Mouse (Mus musculus) stomach, adult 2 months (tissue): Measurements from ENCODE around the gene Ccsap. TPM values are rescaled to one million over a fixed set of nuclear protein-coding genes. Genes with fewer than 3 reads are reported as not detected.

ENCODE experiments used
- polyA plus RNA-seq: library from polyadenylated mRNA; depleted of rRNA; stranded (reverse); fragments of >200 nt; gene quantifications from 2 replicates; pipeline ENCODE4 v1.2.3, GENCODE M21; 2012; rRNA removed

Ccsap gene
- 0.24 and 0.38 TPM in 2 replicates for polyA plus RNA-seq

DNA sequence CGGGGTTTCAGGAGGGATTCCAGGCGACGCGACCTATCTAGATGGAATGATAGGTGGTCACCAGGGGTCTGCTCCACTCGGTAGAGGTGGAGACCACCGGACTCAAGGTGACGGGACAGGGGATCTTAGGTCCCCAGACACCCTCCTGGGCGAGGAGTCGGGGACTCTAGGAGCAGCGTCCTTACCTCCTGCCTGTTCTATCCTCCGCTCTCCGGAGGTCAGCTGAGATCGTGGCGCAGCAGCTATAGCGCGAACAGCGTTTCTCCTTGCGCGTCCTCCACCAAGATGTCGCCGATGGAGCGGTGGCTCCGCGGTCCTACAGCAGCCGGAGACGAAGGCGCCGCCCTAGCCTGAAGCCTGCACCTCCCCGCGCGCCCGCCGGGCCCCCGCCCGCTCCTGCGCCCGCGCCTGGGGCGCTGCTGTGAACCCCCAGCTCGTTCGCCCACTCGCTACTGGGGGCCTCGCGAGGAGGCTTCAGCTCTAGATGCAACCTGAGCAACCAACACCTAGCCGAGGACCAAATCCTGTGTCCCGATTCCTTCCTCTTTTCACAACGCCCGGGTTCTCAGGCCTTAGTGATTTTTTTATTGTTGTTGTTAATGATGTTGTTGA lies at the start of gene Ccsap:
Ccsap (minus strand) TSS at position 562 of the 612 bp plus-strand sequence.

DNA sequence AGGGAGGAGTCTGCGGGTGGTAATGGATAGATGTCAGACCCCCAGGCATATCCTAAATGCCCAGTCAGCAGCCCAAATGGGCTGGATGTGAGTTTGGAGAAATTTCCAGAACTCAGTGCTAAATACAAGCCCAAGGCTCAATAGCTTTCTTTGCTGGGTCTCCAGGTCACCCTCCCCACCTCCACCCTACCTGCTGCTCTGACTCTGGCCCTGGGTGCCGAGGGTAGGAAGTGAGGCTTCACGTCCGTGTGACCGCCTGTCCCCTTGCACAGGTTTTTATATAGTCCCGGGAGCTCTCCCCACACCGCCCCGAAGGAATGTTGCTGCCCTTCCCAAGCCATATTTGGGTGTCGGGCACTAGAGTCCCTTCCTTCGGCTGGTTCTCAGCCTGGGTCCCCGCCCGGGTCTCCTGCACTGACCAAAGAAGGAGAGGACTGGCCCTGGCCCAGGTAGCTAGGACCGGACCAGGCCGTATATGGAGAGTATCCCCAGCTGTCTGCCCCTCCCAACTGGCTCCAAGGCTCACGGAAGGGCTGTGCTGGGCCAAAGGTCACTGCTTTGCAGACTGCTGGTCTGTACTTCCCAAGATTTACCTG lies 34.6 kb upstream of the Ccsap start, which contains the start of gene Acta1:
Acta1 (minus strand) TSS at position 250 of the 596 bp plus-strand sequence.

DNA sequence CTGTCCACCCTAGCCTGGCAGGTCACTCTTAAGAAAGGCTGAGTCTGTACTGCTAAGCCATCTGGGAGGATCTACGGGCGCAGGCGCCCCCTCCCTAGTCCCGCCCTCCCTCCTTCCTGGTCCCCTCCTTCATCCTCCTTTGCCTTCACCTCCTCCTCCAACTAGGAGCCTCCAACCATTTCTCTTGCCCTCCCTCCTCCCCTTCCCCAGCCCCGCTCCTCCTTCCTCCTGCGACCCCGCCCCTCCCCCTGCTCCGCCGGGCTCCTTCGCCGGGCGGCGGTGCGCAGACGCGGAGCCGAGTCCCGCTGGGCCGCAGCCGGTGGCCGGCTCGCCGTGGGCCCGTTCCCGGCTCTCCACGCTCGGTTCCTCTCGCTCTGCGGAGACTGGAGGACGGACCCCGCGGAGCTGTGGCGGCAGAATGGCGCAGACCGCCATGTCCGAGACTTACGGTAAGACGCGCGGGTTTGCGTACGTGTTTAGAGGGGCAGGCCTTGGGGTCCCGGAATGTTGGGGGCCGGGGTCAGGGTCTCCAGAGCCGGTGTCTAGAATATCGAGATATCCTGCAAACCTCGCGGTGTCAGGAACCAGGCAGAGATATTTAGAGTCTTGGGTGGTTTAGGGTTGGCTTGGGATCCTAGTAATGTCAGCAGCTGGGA lies 54.2 kb downstream of the Ccsap start, which contains the start of gene Rab4a:
Rab4a (plus strand) TSS at position 268 of the 656 bp plus-strand sequence.

Other genes starting within 250 kb of the Ccsap start
- 12.6 and 14.0 TPM in 2 replicates for gene Rhou, start 206.3 kb downstream of the Ccsap start, polyA plus RNA-seq
- 7.9 and 8.6 TPM in 2 replicates for gene Rab4a, start 54.2 kb downstream of the Ccsap start, polyA plus RNA-seq
- 611 and 655 TPM in 2 replicates for gene Acta1, start 34.5 kb upstream of the Ccsap start, polyA plus RNA-seq
- gene Nup133, start 89.1 kb upstream of the Ccsap start, polyA plus RNA-seq, result 0.94 and 1.4 TPM in 2 replicates
- gene Abcb10, start 122.9 kb upstream of the Ccsap start, polyA plus RNA-seq, result 9.5 and 11.2 TPM in 2 replicates
- gene Taf5l, start 161.2 kb upstream of the Ccsap start, polyA plus RNA-seq, result 12.5 and 12.7 TPM in 2 replicates
- gene Urb2, start 161.3 kb upstream of the Ccsap start, polyA plus RNA-seq, result 1.0 and 1.6 TPM in 2 replicates